Mouse (Mus musculus): ENCODE measurements at regions not wholly inside any gene's neighbourhood (a gene's known extent, or its start where the extent isn't known, plus 50 kb on each side); places are given as distances from the start of the nearest gene placed in this dataset.

- Histone ChIP-seq H3K4me2 (replicated peaks; ENCODE audit: low read depth, low read length, severe bottlenecking) (no peak overlapping the region), H3K9ac (ENCODE audit: low read depth, low read length, severe bottlenecking) (no peak overlapping the region), H3K27me3 (ENCODE audit: control insufficient read depth, insufficient read depth, low read length) (no peaks in the 10 kb centered on the region), H3K4me1 (ENCODE audit: control insufficient read depth, insufficient read depth, low read length) (no peaks in the 10 kb centered on the region), H3K4me3 (replicated peaks; ENCODE audit: low read length) (no peak overlapping the region), H3K9me3 (ENCODE audit: control insufficient read depth, low read length) (no peaks in the 10 kb centered on the region), H3K36me3 (ENCODE audit: control insufficient read depth, insufficient read depth, low read length) (no peaks in the 10 kb centered on the region), H3K27ac (replicated peaks; ENCODE audit: low read depth, low read length) (no peak overlapping the region)
- ATAC-seq (ENCODE audit: low FRiP score, low read depth) (no peak), DNase-seq (ENCODE audit: low spot score) (no peak)
- no peak for TF ChIP-seq POLR2A (IDR thresholded peaks at IDR 0.05; ENCODE audit: borderline replicate concordance, extremely low read depth, insufficient read depth, insufficient read length)
- WGBS = 67% methylated on average over 1 of the region's 1 CpGs
These were observed 221.9 kb upstream of the Gm9747 start for GRCm38 (mm10) chr1:82010995-82011394.

- Histone ChIP-seq H3K36me3 (ENCODE audit: control insufficient read depth, insufficient read depth, low read length) (no peaks in the 10 kb centered on the region), H3K27me3 (ENCODE audit: control insufficient read depth, insufficient read depth, low read length) (no peaks in the 10 kb centered on the region), H3K4me1 (ENCODE audit: control insufficient read depth, insufficient read depth, low read length) (no peaks in the 10 kb centered on the region), H3K27ac (replicated peaks; ENCODE audit: low read depth, low read length) (no peak overlapping the region), H3K4me2 (replicated peaks; ENCODE audit: low read depth, low read length, severe bottlenecking) (no peak overlapping the region), H3K9me3 (ENCODE audit: control insufficient read depth, low read length) (no peaks in the 10 kb centered on the region), H3K9ac (ENCODE audit: low read depth, low read length, severe bottlenecking) (no peak overlapping the region), H3K4me3 (replicated peaks; ENCODE audit: low read length) (no peak overlapping the region)
- ATAC-seq (ENCODE audit: low FRiP score, low read depth) (no peak), DNase-seq (ENCODE audit: low spot score) (no peak)
- no peak for TF ChIP-seq POLR2A (IDR thresholded peaks at IDR 0.05; ENCODE audit: borderline replicate concordance, extremely low read depth, insufficient read depth, insufficient read length)
These were observed 217.6 kb upstream of the Gm9747 start for GRCm38 (mm10) chr1:82015341-82015740.

DNA sequence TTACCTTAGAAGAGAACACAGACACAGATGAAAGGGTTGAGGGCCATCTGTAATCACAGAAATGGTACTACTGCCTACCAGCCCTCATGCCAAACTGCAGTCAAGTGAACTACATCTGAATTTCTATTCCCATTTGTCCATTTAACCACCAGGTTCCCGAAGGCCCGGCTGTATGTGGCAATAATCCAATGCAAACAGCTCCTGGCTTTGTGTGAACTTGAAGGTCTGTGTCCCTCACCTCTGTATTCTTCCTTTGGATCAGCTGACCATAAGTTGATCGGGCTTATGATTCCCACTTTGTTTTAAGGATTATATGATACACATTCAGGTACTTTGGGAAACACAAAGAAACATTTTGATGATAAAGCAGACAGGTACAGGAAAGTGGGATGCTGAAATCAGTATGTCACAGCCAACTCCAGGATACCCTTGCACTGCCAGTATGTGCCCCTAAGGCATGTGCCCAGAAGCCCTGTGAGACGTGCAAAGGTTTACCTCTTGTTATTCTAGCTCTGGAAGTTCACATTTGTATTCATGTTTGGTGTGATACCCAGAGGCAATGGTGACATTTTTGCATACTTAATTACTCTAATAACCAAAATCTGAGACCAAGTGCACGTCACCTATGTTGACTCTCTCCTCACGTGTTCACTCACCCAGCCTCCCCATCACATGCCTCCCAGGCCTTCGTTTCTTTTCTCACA lies 214.1 kb upstream of the Gm9747 start:
- no peaks in the 10 kb centered on the region for H3K36me3 ChIP-seq (ENCODE audit: control insufficient read depth, insufficient read depth, low read length)

GRCm38 (mm10) chr1:82027761-82028160 lies 205.2 kb upstream of the Gm9747 start:
- Histone ChIP-seq H3K9me3 (ENCODE audit: control insufficient read depth, low read length) (no peaks in the 10 kb centered on the region), H3K4me3 (replicated peaks; ENCODE audit: low read length) (no peak overlapping the region), H3K27ac (replicated peaks; ENCODE audit: low read depth, low read length) (no peak overlapping the region), H3K4me1 (ENCODE audit: control insufficient read depth, insufficient read depth, low read length) (no peaks in the 10 kb centered on the region), H3K27me3 (ENCODE audit: control insufficient read depth, insufficient read depth, low read length) (no peaks in the 10 kb centered on the region), H3K4me2 (replicated peaks; ENCODE audit: low read depth, low read length, severe bottlenecking) (no peak overlapping the region), H3K9ac (ENCODE audit: low read depth, low read length, severe bottlenecking) (no peak overlapping the region), H3K36me3 (ENCODE audit: control insufficient read depth, insufficient read depth, low read length) (no peaks in the 10 kb centered on the region)
- DNase-seq (ENCODE audit: low spot score) (no peak), ATAC-seq (ENCODE audit: low FRiP score, low read depth) (no peak)
- no peak for TF ChIP-seq POLR2A (IDR thresholded peaks at IDR 0.05; ENCODE audit: borderline replicate concordance, extremely low read depth, insufficient read depth, insufficient read length)

More for the DNA sequence above, 214.1 kb upstream of the Gm9747 start:
- 76% methylated on average over 7 of the region's 7 CpGs for WGBS
- DNase-seq (ENCODE audit: low spot score) (no peak), ATAC-seq (ENCODE audit: low FRiP score, low read depth) (no peak)
- H3K9me3 ChIP-seq (ENCODE audit: control insufficient read depth, low read length) = no peaks in the 10 kb centered on the region
- H3K4me3 ChIP-seq (replicated peaks; ENCODE audit: low read length) = no peak overlapping the region
- no peak overlapping the region for H3K4me2 ChIP-seq (replicated peaks; ENCODE audit: low read depth, low read length, severe bottlenecking)
- H3K27me3 ChIP-seq (ENCODE audit: control insufficient read depth, insufficient read depth, low read length) = no peaks in the 10 kb centered on the region
- no peak overlapping the region for H3K27ac ChIP-seq (replicated peaks; ENCODE audit: low read depth, low read length)
- no peak for TF ChIP-seq POLR2A (IDR thresholded peaks at IDR 0.05; ENCODE audit: borderline replicate concordance, extremely low read depth, insufficient read depth, insufficient read length)
- H3K9ac ChIP-seq (ENCODE audit: low read depth, low read length, severe bottlenecking) = no peak overlapping the region
- no peaks in the 10 kb centered on the region for H3K4me1 ChIP-seq (ENCODE audit: control insufficient read depth, insufficient read depth, low read length)

DNA sequence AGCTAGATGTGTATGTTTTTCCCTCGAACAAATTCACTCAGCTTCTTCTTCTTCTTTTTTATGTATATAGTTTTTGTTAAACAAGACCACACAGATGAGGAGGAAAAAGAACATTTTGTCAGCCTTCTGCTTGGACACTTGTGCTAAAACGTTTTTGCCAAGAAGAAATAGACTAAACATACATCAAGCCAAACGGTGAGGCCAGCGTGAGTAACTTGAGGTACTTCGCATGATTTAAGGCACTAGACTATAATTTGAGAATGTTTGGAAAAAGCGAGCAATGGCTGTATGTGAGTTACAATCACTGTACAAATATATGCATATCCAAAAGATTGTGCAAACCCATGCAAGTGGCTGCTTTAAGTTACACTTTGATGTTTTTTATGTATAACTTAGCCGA lies 201.8 kb upstream of the Gm9747 start:
- H3K4me1 ChIP-seq (ENCODE audit: control insufficient read depth, insufficient read depth, low read length) = no peaks in the 10 kb centered on the region
- DNase-seq (ENCODE audit: low spot score) = peak; percentile 3
- no peak overlapping the region for H3K4me3 ChIP-seq (replicated peaks; ENCODE audit: low read length)
- no peak for TF ChIP-seq POLR2A (IDR thresholded peaks at IDR 0.05; ENCODE audit: borderline replicate concordance, extremely low read depth, insufficient read depth, insufficient read length)
- ATAC-seq (ENCODE audit: low FRiP score, low read depth) = no peak
- H3K4me2 ChIP-seq (replicated peaks; ENCODE audit: low read depth, low read length, severe bottlenecking) = no peak overlapping the region
- no peaks in the 10 kb centered on the region for H3K36me3 ChIP-seq (ENCODE audit: control insufficient read depth, insufficient read depth, low read length)
- H3K9ac ChIP-seq (ENCODE audit: low read depth, low read length, severe bottlenecking) = no peak overlapping the region
- WGBS = 67% methylated on average over 7 of the region's 7 CpGs
- H3K9me3 ChIP-seq (ENCODE audit: control insufficient read depth, low read length) = no peaks in the 10 kb centered on the region
- no peaks in the 10 kb centered on the region for H3K27me3 ChIP-seq (ENCODE audit: control insufficient read depth, insufficient read depth, low read length)
- no peak overlapping the region for H3K27ac ChIP-seq (replicated peaks; ENCODE audit: low read depth, low read length)

DNA sequence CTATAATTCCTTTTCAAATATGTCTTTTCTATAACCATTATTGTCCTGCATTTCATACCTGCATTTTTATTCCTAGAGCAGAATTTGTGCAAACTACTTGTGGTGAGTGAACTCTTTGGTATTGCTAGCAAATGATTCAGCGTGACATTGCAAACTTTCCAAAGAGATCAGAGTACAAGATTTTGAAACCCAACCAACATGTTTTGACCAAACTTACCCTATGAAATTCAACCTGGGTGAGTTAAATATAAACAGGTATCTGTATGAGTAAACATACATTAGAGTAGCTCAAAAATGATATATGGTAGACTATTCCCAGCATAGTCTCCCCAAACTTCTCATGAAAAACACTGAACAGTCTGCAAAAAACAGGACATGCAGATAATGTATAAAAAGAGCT lies 200.5 kb upstream of the Gm9747 start:
- no peak overlapping the region for H3K27ac ChIP-seq (replicated peaks; ENCODE audit: low read depth, low read length)
- no peaks in the 10 kb centered on the region for H3K4me1 ChIP-seq (ENCODE audit: control insufficient read depth, insufficient read depth, low read length)
- H3K4me3 ChIP-seq (replicated peaks; ENCODE audit: low read length) = no peak overlapping the region
- H3K9ac ChIP-seq (ENCODE audit: low read depth, low read length, severe bottlenecking) = no peak overlapping the region
- H3K36me3 ChIP-seq (ENCODE audit: control insufficient read depth, insufficient read depth, low read length) = no peaks in the 10 kb centered on the region
- no peaks in the 10 kb centered on the region for H3K27me3 ChIP-seq (ENCODE audit: control insufficient read depth, insufficient read depth, low read length)
- no peak overlapping the region for H3K4me2 ChIP-seq (replicated peaks; ENCODE audit: low read depth, low read length, severe bottlenecking)
- no peaks in the 10 kb centered on the region for H3K9me3 ChIP-seq (ENCODE audit: control insufficient read depth, low read length)
- TF ChIP-seq POLR2A (IDR thresholded peaks at IDR 0.05; ENCODE audit: borderline replicate concordance, extremely low read depth, insufficient read depth, insufficient read length) = no peak
- 86% methylated on average over 1 of the region's 1 CpGs for WGBS
- no peak for DNase-seq (ENCODE audit: low spot score)
- no peak for ATAC-seq (ENCODE audit: low FRiP score, low read depth)

Measured in limb, embryonic 14.5 days (tissue).